Mouse (Mus musculus) mesoderm, embryonic 11.5 days (tissue): ENCODE data around the gene Socs2.
A peak's percentile ranks its signal among the peaks of the same experiment; 100 is the strongest.

Experiments used
- DNase-seq: peaks from one replicate; pipeline ENCODE4 v3.0.0-alpha.2; 2012; ENCODE audit warnings: low read depth, low spot score

The Socs2 gene

GRCm38 (mm10) chr10:95416685-95417495 lies at the start of gene Socs2:
Socs2 (minus strand) TSS chr10:95417180.
- peak; percentile 93 for DNase-seq

GRCm38 (mm10) chr10:95465485-95465896 lies 48.5 kb upstream of the Socs2 start:
- no peak for DNase-seq

GRCm38 (mm10) chr10:95464527-95464926 lies 47.5 kb upstream of the Socs2 start:
- DNase-seq, result no peak

GRCm38 (mm10) chr10:95462231-95462630 lies 45.3 kb upstream of the Socs2 start:
- DNase-seq, result no peak

- DNase-seq, result no peak
Observed at GRCm38 (mm10) chr10:95461053-95461553, 44.1 kb upstream of the Socs2 start.

- no peak for DNase-seq
Observed at GRCm38 (mm10) chr10:95458050-95458806, 41.2 kb upstream of the Socs2 start.

GRCm38 (mm10) chr10:95457367-95458049 lies 40.5 kb upstream of the Socs2 start:
- DNase-seq, result no peak

GRCm38 (mm10) chr10:95456103-95456502 lies 39.1 kb upstream of the Socs2 start:
- no peak for DNase-seq

GRCm38 (mm10) chr10:95453282-95453681 lies 36.3 kb upstream of the Socs2 start:
- no peak for DNase-seq

- no peak for DNase-seq
Observed at GRCm38 (mm10) chr10:95449033-95449432, 32.1 kb upstream of the Socs2 start.

- DNase-seq, result no peak
Observed at GRCm38 (mm10) chr10:95447954-95448353, 31.0 kb upstream of the Socs2 start.

GRCm38 (mm10) chr10:95445104-95446056 lies 28.4 kb upstream of the Socs2 start:
- no peak for DNase-seq

- DNase-seq, result no peak
Observed at GRCm38 (mm10) chr10:95442334-95442733, 25.4 kb upstream of the Socs2 start.

GRCm38 (mm10) chr10:95440566-95440965 lies 23.6 kb upstream of the Socs2 start:
- no peak for DNase-seq

- no peak for DNase-seq
Observed at GRCm38 (mm10) chr10:95439718-95440339, 22.8 kb upstream of the Socs2 start.

- no peak for DNase-seq
Observed at GRCm38 (mm10) chr10:95438941-95439340, 22.0 kb upstream of the Socs2 start.

- no peak for DNase-seq
Observed at GRCm38 (mm10) chr10:95430271-95430670, 13.3 kb upstream of the Socs2 start.

GRCm38 (mm10) chr10:95429111-95429510 lies 12.1 kb upstream of the Socs2 start:
- no peak for DNase-seq

GRCm38 (mm10) chr10:95426207-95427115 lies 9.5 kb upstream of the Socs2 start:
- DNase-seq, result no peak
